Mouse (Mus musculus): ENCODE measurements around the gene Polr1a. TPM values are rescaled to one million over a fixed set of nuclear protein-coding genes. Genes with fewer than 3 reads are reported as not detected.

Gene Polr1a
- polyA plus RNA-seq, 2 experiments, result 27.1 to 31.9 TPM

GRCm38 (mm10) chr6:71989647-71990351 lies 80.9 kb downstream of the Polr1a start:
- DNase-seq (ENCODE audit: low spot score), result peak; percentile 77
- TF ChIP-seq POLR2A (IDR thresholded peaks at IDR 0.05; ENCODE audit: borderline replicate concordance, extremely low read depth, insufficient read depth, insufficient read length), result no peak
- H3K36me3 ChIP-seq (ENCODE audit: control insufficient read depth, insufficient read depth, low read length), result no peaks in the 10 kb centered on the region
- peak overlapping the region; percentile 0; the same call in 1 of the 2 replicates for H3K4me2 ChIP-seq (replicated peaks; ENCODE audit: low read depth, low read length, severe bottlenecking)
- H3K4me3 ChIP-seq (replicated peaks; ENCODE audit: low read length), result no peak overlapping the region
- peak; percentile 88 for ATAC-seq (ENCODE audit: low FRiP score, low read depth)
- H3K27ac ChIP-seq (replicated peaks; ENCODE audit: low read depth, low read length), result peak overlapping the region; percentile 82
- H3K9me3 ChIP-seq (ENCODE audit: control insufficient read depth, low read length), result no peaks in the 10 kb centered on the region
- no peaks in the 10 kb centered on the region for H3K27me3 ChIP-seq (ENCODE audit: control insufficient read depth, insufficient read depth, low read length)
- peaks cover 50% of the 10 kb centered on the region for H3K4me1 ChIP-seq (ENCODE audit: control insufficient read depth, insufficient read depth, low read length)
- no peak overlapping the region for H3K9ac ChIP-seq (ENCODE audit: low read depth, low read length, severe bottlenecking)
- 9% methylated on average over 8 of the region's 8 CpGs for WGBS

- Histone ChIP-seq H3K4me2 (replicated peaks; ENCODE audit: low read depth, low read length, severe bottlenecking) (0 out of 2 replicates have a peak overlapping the region, but pooled peaks have one; percentile 0), H3K27me3 (ENCODE audit: control insufficient read depth, insufficient read depth, low read length) (no peaks in the 10 kb centered on the region), H3K4me1 (ENCODE audit: control insufficient read depth, insufficient read depth, low read length) (peaks cover 50% of the 10 kb centered on the region), H3K27ac (replicated peaks; ENCODE audit: low read depth, low read length) (peak overlapping the region; percentile 82), H3K4me3 (replicated peaks; ENCODE audit: low read length) (no peak overlapping the region), H3K9ac (ENCODE audit: low read depth, low read length, severe bottlenecking) (no peak overlapping the region), H3K9me3 (ENCODE audit: control insufficient read depth, low read length) (no peaks in the 10 kb centered on the region), H3K36me3 (ENCODE audit: control insufficient read depth, insufficient read depth, low read length) (no peaks in the 10 kb centered on the region)
- WGBS, result 60% methylated on average over 8 of the region's 8 CpGs
- no peak for TF ChIP-seq POLR2A (IDR thresholded peaks at IDR 0.05; ENCODE audit: borderline replicate concordance, extremely low read depth, insufficient read depth, insufficient read length)
- ATAC-seq (ENCODE audit: low FRiP score, low read depth) (no peak), DNase-seq (ENCODE audit: low spot score) (no peak)
Measured at GRCm38 (mm10) chr6:71990371-71990837, 81.6 kb downstream of the Polr1a start.

GRCm38 (mm10) chr6:71991190-71991932 lies 82.5 kb downstream of the Polr1a start:
- H3K36me3 ChIP-seq (ENCODE audit: control insufficient read depth, insufficient read depth, low read length), result no peaks in the 10 kb centered on the region
- WGBS, result 55% methylated on average over 8 of the region's 8 CpGs

GRCm38 (mm10) chr6:71991933-71992325 lies 83.1 kb downstream of the Polr1a start:
- Histone ChIP-seq H3K27me3 (ENCODE audit: control insufficient read depth, insufficient read depth, low read length) (no peaks in the 10 kb centered on the region), H3K9ac (ENCODE audit: low read depth, low read length, severe bottlenecking) (no peak overlapping the region), H3K4me2 (replicated peaks; ENCODE audit: low read depth, low read length, severe bottlenecking) (no peak overlapping the region), H3K36me3 (ENCODE audit: control insufficient read depth, insufficient read depth, low read length) (no peaks in the 10 kb centered on the region), H3K4me1 (ENCODE audit: control insufficient read depth, insufficient read depth, low read length) (peaks cover 50% of the 10 kb centered on the region), H3K27ac (replicated peaks; ENCODE audit: low read depth, low read length) (no peak overlapping the region; the same call in 1 of the 2 replicates), H3K4me3 (replicated peaks; ENCODE audit: low read length) (no peak overlapping the region), H3K9me3 (ENCODE audit: control insufficient read depth, low read length) (peaks cover 9% of the 10 kb centered on the region; the same call in 1 of the 2 replicates)
- no peak for TF ChIP-seq POLR2A (IDR thresholded peaks at IDR 0.05; ENCODE audit: borderline replicate concordance, extremely low read depth, insufficient read depth, insufficient read length)
- WGBS, result 37% methylated on average over 2 of the region's 2 CpGs
- DNase-seq (ENCODE audit: low spot score) (no peak), ATAC-seq (ENCODE audit: low FRiP score, low read depth) (no peak)

More at GRCm38 (mm10) chr6:71991190-71991932, 82.5 kb downstream of the Polr1a start:
- H3K4me2 ChIP-seq (replicated peaks; ENCODE audit: low read depth, low read length, severe bottlenecking), result no peak overlapping the region
- H3K27ac ChIP-seq (replicated peaks; ENCODE audit: low read depth, low read length), result peak overlapping the region; percentile 82
- H3K27me3 ChIP-seq (ENCODE audit: control insufficient read depth, insufficient read depth, low read length), result no peaks in the 10 kb centered on the region
- ATAC-seq (ENCODE audit: low FRiP score, low read depth) (no peak), DNase-seq (ENCODE audit: low spot score) (no peak)
- H3K9me3 ChIP-seq (ENCODE audit: control insufficient read depth, low read length), result peaks cover 5% of the 10 kb centered on the region; the same call in 1 of the 2 replicates
- H3K4me3 ChIP-seq (replicated peaks; ENCODE audit: low read length), result no peak overlapping the region
- H3K9ac ChIP-seq (ENCODE audit: low read depth, low read length, severe bottlenecking), result no peak overlapping the region
- peaks cover 50% of the 10 kb centered on the region for H3K4me1 ChIP-seq (ENCODE audit: control insufficient read depth, insufficient read depth, low read length)
- no peak for TF ChIP-seq POLR2A (IDR thresholded peaks at IDR 0.05; ENCODE audit: borderline replicate concordance, extremely low read depth, insufficient read depth, insufficient read length)

GRCm38 (mm10) chr6:71994004-71994403 lies 85.2 kb downstream of the Polr1a start:
- 82% methylated on average over 4 of the region's 4 CpGs for WGBS
- no peak for ATAC-seq (ENCODE audit: low FRiP score, low read depth)

More at GRCm38 (mm10) chr6:71994004-71994403, 85.2 kb downstream of the Polr1a start:
- Histone ChIP-seq H3K27me3 (ENCODE audit: control insufficient read depth, insufficient read depth, low read length) (no peaks in the 10 kb centered on the region), H3K9ac (ENCODE audit: low read depth, low read length, severe bottlenecking) (no peak overlapping the region), H3K4me1 (ENCODE audit: control insufficient read depth, insufficient read depth, low read length) (peaks cover 36% of the 10 kb centered on the region), H3K4me2 (replicated peaks; ENCODE audit: low read depth, low read length, severe bottlenecking) (no peak overlapping the region), H3K36me3 (ENCODE audit: control insufficient read depth, insufficient read depth, low read length) (no peaks in the 10 kb centered on the region), H3K9me3 (ENCODE audit: control insufficient read depth, low read length) (peaks cover 9% of the 10 kb centered on the region; the same call in 1 of the 2 replicates), H3K27ac (replicated peaks; ENCODE audit: low read depth, low read length) (no peak overlapping the region), H3K4me3 (replicated peaks; ENCODE audit: low read length) (no peak overlapping the region)
- TF ChIP-seq POLR2A (IDR thresholded peaks at IDR 0.05; ENCODE audit: borderline replicate concordance, extremely low read depth, insufficient read depth, insufficient read length), result no peak
- DNase-seq (ENCODE audit: low spot score), result no peak
